Mouse (Mus musculus): Measurements from ENCODE around the gene Zranb3.

DNA sequence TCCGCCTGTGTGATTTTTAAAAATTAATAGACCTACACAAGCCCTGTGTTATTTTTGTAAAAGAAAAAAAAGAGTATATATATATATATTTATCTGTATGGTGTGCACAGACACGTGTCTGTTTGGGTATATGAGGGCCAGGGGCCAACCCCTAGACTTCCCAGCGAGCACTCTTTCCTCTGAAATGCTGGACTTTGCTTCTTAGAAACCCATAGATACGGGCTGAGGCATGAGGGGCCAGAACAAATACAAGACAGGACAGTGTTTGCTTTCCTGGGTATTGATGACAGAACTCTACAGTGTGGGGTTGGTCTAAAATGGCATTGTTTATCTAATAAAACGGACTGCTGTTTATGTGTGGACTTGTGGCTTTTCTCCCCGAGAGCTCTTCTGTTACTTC lies 159.3 kb downstream of the Zranb3 start:
- TF ChIP-seq CTCF (conservative IDR thresholded peaks at IDR 0.05; ENCODE audit: insufficient read depth, insufficient read length, low read depth, low read length) = no peak
- TF ChIP-seq POLR2A (IDR thresholded peaks at IDR 0.05; ENCODE audit: low read depth, low read length) = no peak
